Mouse (Mus musculus) embryonic facial prominence, embryonic 10.5 days (tissue): ENCODE measurements at regions not wholly inside any gene's neighbourhood (a gene's known extent, or its start where the extent isn't known, plus 50 kb on each side); places are given as distances from the start of the nearest gene placed in this dataset.

Source experiments
- DNase-seq: peaks from one replicate; pipeline ENCODE4 v3.0.0-alpha.2; 2017; ENCODE audit warnings: low spot score
- H3K27ac ChIP-seq: fragments of 300-500 bp; sonication (generic); replicated peaks from 2 replicates; pipeline ENCODE4 v1.5.1; 2016; ENCODE audit warnings: mild to moderate bottlenecking
- H3K27me3 ChIP-seq: fragments of 300-500 bp; sonication (generic); replicated peaks from 2 replicates; pipeline ENCODE4 v1.6.1; 2016; ENCODE audit warnings: low read depth, mild to moderate bottlenecking; ENCODE audit not compliant: poor library complexity, severe bottlenecking
- H3K36me3 ChIP-seq: fragments of 300-500 bp; sonication (generic); replicated peaks from 2 replicates; pipeline ENCODE4 v1.6.1; 2016; ENCODE audit warnings: mild to moderate bottlenecking, moderate library complexity
- H3K4me1 ChIP-seq: fragments of 300-500 bp; sonication (generic); 2 replicates; pipeline ENCODE4 v1.6.1; 2016
- H3K4me3 ChIP-seq: fragments of 300-500 bp; sonication (generic); 2 replicates; pipeline ENCODE4 v1.5.1; 2016; ENCODE audit warnings: mild to moderate bottlenecking, moderate library complexity
- H3K9me3 ChIP-seq: fragments of 300-500 bp; sonication (generic); 2 replicates; pipeline ENCODE4 v1.6.1; 2016; ENCODE audit warnings: mild to moderate bottlenecking
- WGBS: fragments of 180-500 bp; shearing (Covaris S2); methylation state at CpG from one replicate; pipeline ENCODE4 v1.1.7; 2016; 5-methylcytosine and 5-hydroxymethylcytosine counted together

DNA sequence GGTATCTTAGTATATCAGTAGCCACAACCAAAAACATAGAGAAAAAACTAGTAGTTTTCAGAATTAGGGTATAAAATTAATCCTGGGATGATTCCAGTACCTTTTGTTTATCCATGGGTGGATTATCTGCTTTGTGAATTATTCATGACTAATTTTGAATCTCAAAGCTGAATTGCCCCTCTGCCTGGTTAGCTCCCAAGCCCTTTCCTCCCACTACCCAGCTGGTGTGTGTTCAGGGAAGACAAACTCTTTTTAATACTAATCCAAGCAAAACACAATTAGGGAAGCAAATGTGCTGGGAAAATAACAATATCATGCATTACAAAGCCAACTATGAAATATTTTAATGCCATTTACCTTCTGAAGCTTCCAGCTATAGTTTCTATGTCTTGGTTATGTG is 347.4 kb downstream of the Gm43517 start:
- no peaks in the 10 kb centered on the region for H3K4me1 ChIP-seq
- no peaks in the 10 kb centered on the region for H3K27me3 ChIP-seq
- DNase-seq: no peak
- no peak overlapping the region for H3K4me3 ChIP-seq
- no peaks in the 10 kb centered on the region for H3K9me3 ChIP-seq
- H3K36me3 ChIP-seq: no peaks in the 10 kb centered on the region
- H3K27ac ChIP-seq: no peak overlapping the region

DNA sequence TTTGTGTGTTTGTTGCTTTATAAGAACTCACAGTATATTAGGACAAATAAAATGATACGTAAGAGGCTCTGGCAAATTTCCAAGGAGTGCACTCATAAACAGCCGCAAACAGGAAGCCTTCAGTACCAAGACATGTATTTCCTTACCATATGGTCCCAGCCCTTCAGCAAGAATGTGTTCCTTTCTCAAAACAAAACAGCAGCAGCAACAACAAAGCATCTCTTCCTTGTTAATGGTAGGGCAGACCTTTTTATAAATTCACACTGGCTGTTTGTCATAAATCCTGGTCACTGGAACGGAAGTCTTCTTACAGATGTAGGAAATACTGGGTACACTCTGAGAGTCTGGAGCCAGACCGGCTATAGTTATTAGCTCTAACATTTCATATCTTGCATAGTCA is 352.1 kb downstream of the Gm43517 start:
- 86% methylated on average over 4 of the region's 4 CpGs for WGBS
- H3K4me1 ChIP-seq: no peaks in the 10 kb centered on the region
- H3K9me3 ChIP-seq: no peaks in the 10 kb centered on the region
- no peaks in the 10 kb centered on the region for H3K36me3 ChIP-seq
- H3K27ac ChIP-seq: no peak overlapping the region
- DNase-seq: no peak
- no peaks in the 10 kb centered on the region for H3K27me3 ChIP-seq
- no peak overlapping the region for H3K4me3 ChIP-seq

DNA sequence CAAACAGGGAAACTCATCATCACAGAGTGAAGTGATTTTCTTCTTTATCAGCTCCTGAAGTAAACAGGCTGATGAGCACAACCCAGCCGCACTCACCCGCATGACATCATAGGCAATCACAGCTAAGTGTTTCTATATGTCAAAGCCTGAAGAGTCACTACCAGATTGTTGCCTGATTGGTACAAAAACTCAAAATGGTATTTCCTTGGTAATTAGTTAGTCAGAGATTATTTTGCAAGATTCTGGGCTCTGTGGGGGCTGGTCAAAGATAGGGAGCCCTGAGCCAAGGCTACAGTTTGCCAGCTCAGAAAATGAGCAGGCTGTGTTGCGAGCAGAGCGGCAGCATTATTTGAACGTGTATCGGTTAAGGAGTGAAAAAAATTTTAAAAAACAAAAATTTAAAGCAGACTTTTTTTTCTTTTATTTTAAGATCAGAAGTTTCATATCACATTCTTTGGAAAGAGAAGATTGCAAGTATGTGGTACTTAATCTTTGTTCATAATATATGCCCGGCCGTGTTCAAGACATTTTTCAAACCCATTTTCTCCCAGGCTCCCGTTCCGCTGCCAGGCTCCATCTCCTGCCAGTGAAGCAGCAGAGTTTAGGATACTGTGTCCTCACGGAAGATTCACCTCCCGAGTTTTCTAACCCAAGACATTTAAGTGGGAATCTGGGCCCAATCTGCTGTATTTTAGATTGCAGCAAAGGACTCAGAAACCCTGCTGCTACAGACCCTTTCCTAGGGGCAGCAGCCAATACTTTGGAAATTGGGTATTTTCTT is 355.2 kb downstream of the Gm43517 start:
- DNase-seq: no peak
- H3K9me3 ChIP-seq: no peaks in the 10 kb centered on the region
- no peak overlapping the region for H3K4me3 ChIP-seq
- 83% methylated on average over 12 of the region's 12 CpGs for WGBS
- no peaks in the 10 kb centered on the region for H3K36me3 ChIP-seq
- no peak overlapping the region for H3K27ac ChIP-seq
- H3K4me1 ChIP-seq: no peaks in the 10 kb centered on the region
- H3K27me3 ChIP-seq: no peaks in the 10 kb centered on the region

DNA sequence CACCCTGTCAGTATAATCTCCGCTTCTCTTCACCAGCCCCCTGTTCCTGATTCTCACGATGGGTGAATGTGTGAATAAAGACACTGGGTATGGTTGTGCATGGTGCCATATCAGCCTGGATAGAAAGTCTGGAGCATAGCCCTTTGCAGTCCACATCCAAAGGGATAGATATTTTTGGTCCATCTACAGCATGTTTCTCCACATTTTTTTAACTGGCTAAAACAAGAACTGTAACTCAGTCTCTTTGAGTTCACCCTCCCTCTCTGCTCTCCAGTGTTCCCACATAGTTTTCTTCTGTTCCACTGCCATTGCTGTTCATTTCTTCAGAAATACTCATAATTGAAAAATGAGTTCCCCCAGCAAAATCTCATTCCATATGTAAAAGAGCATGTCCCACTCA is 358.4 kb downstream of the Gm43517 start:
- 89% methylated on average over 2 of the region's 2 CpGs for WGBS
- no peaks in the 10 kb centered on the region for H3K4me1 ChIP-seq
- no peak for DNase-seq
- no peaks in the 10 kb centered on the region for H3K9me3 ChIP-seq
- H3K27ac ChIP-seq: no peak overlapping the region
- no peaks in the 10 kb centered on the region for H3K27me3 ChIP-seq
- no peaks in the 10 kb centered on the region for H3K36me3 ChIP-seq
- no peak overlapping the region for H3K4me3 ChIP-seq

DNA sequence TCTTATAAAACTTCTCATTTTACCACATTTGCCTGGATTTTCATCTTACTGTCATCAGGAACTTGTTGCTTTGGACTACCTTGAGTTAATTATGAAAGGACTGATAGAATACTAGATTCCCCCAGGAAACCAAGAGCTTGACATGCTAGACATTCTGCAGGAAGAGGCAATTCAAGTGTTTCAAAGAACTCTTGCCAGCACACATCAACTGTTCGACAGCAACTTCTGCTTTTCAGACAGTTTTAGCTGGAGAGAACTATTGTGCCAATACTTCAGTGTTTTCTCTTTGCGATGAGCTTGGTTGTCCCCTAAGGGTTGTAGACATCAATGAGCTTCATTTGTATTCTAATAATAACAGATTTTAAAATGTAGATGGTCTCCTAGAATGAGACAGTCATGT is 362.1 kb downstream of the Gm43517 start:
- H3K27ac ChIP-seq: no peak overlapping the region
- H3K9me3 ChIP-seq: no peaks in the 10 kb centered on the region
- no peaks in the 10 kb centered on the region for H3K4me1 ChIP-seq
- H3K4me3 ChIP-seq: no peak overlapping the region
- 75% methylated on average over 2 of the region's 2 CpGs for WGBS
- no peak for DNase-seq
- no peaks in the 10 kb centered on the region for H3K36me3 ChIP-seq
- H3K27me3 ChIP-seq: no peaks in the 10 kb centered on the region

DNA sequence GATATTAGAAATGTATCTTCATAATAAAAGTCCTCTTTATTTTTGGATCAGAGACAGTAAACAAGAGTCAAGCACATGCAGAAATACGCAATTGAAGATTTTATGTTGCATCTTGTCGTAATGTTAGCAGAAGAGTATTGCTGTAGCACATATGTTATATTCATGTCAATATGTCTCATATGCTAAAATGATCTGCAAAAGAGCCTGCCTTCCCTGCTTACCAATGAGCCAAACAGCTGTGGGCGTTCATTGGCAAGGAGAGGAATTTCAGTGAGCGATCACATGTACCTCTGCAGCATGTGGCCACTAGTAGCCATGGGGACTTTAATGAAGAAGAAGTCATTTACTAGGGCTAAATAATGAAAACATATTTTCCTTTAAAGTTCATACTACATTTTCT is 373.4 kb downstream of the Gm43517 start:
- Histone ChIP-seq H3K36me3 (no peaks in the 10 kb centered on the region), H3K9me3 (no peaks in the 10 kb centered on the region), H3K4me3 (no peak overlapping the region), H3K27me3 (no peaks in the 10 kb centered on the region), H3K27ac (no peak overlapping the region), H3K4me1 (no peaks in the 10 kb centered on the region)
- 91% methylated on average over 4 of the region's 4 CpGs for WGBS
- DNase-seq: no peak

DNA sequence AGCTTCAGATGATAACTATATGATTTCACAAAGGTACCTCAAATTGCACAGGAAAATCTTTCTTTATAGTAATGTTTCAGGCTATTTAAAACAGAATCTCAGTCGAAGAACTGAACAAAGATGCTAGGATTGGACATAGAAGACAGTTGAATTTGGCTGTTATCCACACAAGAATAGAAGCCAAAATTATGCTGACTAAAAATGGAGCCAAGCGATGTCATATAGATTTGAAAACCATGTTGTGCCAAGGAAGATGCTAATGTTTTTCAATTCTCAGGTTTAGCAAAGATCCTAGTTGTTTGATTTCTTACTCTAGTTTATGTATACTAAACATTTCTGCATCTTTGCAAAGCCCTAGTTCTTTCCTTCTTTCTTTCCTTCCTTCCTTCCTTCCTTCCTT is 379.6 kb downstream of the Gm43517 start:
- no peak for DNase-seq
- H3K36me3 ChIP-seq: no peaks in the 10 kb centered on the region
- no peaks in the 10 kb centered on the region for H3K4me1 ChIP-seq
- no peak overlapping the region for H3K27ac ChIP-seq
- WGBS: 78% methylated on average over 2 of the region's 2 CpGs
- no peaks in the 10 kb centered on the region for H3K9me3 ChIP-seq
- no peak overlapping the region for H3K4me3 ChIP-seq
- H3K27me3 ChIP-seq: no peaks in the 10 kb centered on the region

DNA sequence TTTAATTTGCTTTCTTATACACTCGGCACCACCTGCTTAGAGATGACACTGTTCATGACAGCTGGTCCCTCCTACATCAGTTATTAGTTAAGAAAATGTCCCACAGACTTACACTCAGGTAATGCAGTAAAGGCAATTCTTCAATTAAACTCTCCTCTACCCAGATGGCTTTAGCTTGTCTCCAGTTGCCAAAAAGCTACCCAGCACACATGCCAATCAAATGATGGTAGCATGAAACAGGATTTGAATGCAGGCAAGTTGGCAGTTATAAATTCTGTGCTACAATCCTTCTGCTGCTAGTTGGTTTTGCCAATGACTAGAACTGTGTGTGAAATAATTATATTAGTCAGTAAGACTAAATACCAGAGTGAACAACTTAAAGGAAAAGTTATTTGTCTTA is 423.4 kb downstream of the Gm43517 start:
- Histone ChIP-seq H3K27me3 (no peaks in the 10 kb centered on the region), H3K9me3 (no peaks in the 10 kb centered on the region), H3K4me1 (no peaks in the 10 kb centered on the region), H3K36me3 (no peaks in the 10 kb centered on the region), H3K27ac (no peak overlapping the region), H3K4me3 (no peak overlapping the region)
- 83% methylated on average over 1 of the region's 1 CpGs for WGBS
- DNase-seq: no peak

DNA sequence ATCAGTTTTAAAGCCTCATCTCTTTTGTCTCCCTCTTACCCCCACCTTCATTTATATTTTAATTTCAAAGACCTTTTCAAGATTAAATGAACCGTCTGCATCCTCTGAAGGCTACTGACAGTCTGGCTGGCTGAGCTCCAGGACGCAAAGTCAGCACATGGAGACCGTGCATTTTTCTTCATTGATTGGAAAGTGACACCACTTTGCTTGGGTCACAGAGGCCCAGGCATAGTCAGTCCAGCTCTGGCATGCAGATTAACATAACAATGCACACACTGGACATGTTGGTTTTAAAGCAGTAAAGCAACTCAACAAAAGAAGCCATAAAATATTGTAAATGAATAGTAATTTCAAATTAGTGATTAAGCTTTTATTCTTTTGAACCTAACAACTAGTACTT is 429.7 kb downstream of the Gm43517 start:
- Histone ChIP-seq H3K9me3 (no peaks in the 10 kb centered on the region), H3K36me3 (no peaks in the 10 kb centered on the region), H3K27ac (no peak overlapping the region), H3K4me3 (no peak overlapping the region), H3K27me3 (no peaks in the 10 kb centered on the region), H3K4me1 (no peaks in the 10 kb centered on the region)
- DNase-seq: no peak
- 64% methylated on average over 3 of the region's 3 CpGs for WGBS

DNA sequence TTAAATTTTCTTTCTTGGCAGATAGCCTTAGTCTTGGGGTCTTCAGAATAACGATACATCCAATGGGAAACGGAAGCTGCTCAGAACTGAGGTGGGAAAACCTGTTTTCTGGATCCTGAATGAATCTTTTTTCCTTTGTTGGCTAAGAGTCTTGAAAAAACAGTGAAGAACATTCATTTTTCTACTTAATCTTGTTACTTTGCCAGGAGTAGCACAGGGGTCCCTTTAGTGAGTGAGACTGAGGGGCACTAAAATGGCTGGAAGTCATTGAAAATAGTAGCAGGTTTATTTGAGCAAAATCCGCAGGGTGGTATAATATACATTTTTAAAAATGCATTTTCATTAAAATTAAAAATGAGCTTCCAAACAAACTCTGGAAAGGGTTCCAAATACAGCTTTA is 442.8 kb downstream of the Gm43517 start:
- Histone ChIP-seq H3K27me3 (no peaks in the 10 kb centered on the region), H3K4me1 (peaks cover 6% of the 10 kb centered on the region), H3K27ac (no peak overlapping the region), H3K4me3 (no peak overlapping the region), H3K36me3 (no peaks in the 10 kb centered on the region), H3K9me3 (no peaks in the 10 kb centered on the region)
- WGBS: 90% methylated on average over 3 of the region's 3 CpGs
- DNase-seq: no peak

DNA sequence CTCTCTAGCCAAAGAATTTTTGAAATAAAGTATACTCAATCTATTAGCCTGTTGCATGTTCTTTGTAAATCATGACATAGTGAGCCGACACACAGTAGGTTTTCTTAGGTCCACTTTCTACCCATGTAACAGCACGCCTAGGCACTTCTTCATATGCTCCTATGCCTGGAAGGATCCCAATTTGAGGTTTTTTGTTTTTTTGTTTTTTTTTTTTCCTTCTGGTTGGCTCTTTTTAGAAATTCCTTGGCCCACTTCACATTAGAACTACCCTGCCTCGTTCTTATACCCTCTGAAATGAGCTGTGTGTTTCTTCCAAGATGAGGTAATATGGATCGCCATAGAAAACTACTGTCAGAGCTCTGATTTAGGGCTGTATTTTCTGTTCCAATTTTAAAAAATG is 443.6 kb downstream of the Gm43517 start:
- WGBS: 92% methylated on average over 4 of the region's 4 CpGs
- H3K36me3 ChIP-seq: no peaks in the 10 kb centered on the region

DNA sequence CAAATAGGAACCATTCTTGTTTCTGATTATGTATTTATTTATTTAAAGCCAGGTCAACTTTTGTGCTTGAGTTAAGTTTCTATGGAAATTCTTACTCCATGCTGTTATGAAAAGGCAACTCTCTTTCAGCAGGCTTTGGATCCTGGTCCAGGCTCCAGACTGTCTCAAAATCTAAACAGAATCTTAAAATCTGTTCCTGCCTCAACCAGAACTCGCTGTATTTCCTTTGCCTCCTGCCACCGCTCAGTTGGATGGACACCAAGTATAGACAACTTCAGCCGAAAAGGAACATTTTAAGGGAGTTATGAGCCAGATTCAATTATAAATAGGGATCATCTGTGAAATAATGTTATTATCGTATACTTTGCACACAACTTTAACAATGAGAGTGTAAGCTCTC is 445.7 kb downstream of the Gm43517 start:
- Histone ChIP-seq H3K4me1 (peaks cover 6% of the 10 kb centered on the region), H3K9me3 (no peaks in the 10 kb centered on the region), H3K36me3 (no peaks in the 10 kb centered on the region), H3K27ac (no peak overlapping the region), H3K4me3 (no peak overlapping the region), H3K27me3 (no peaks in the 10 kb centered on the region)
- 94% methylated on average over 4 of the region's 4 CpGs for WGBS
- no peak for DNase-seq

More for the DNA sequence above, 443.6 kb downstream of the Gm43517 start:
- Histone ChIP-seq H3K4me3 (no peak overlapping the region), H3K27me3 (no peaks in the 10 kb centered on the region), H3K27ac (no peak overlapping the region), H3K4me1 (peaks cover 6% of the 10 kb centered on the region), H3K9me3 (no peaks in the 10 kb centered on the region)
- DNase-seq: no peak

DNA sequence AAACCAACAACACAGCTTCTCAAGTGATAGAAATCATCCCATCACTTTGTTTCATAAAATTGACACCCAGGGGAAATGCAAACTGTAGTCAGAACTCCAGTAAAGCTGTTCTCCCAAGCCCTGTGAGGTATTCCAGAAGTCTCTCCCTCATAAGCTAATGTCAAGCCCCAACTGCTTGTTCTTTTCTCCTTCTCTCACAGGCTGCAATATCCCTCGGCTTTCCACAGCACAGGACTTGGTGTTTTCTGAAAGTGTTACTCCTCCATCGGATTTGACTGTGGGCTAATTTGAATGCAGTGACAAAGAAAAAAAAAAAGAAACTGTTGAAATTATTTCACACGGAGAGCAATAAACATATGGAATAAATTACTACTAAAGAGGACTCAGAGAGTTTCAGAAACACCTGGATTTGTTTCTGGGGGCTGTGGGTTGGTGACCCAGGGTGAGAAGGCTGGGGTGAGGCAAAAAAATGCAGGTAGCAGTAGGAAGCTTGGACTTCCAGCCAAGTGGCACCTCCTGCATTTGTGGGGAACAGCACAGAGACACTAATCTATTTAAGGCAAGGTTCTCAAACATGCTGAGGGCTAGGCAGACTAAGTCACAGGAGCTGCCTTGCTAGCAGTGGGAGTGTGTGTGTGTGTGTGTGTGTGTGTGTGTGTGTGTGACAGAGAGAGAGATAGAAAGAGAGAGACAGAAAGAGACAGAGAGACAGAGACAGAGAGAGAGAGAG is 447.3 kb downstream of the Gm43517 start:
- no peak for DNase-seq
- Histone ChIP-seq H3K36me3 (no peaks in the 10 kb centered on the region), H3K27me3 (no peaks in the 10 kb centered on the region), H3K27ac (no peak overlapping the region), H3K4me3 (no peak overlapping the region), H3K4me1 (peaks cover 6% of the 10 kb centered on the region), H3K9me3 (no peaks in the 10 kb centered on the region)
- 52% methylated on average over 3 of the region's 3 CpGs for WGBS
